Mouse (Mus musculus): Measurements from ENCODE around the gene Oit1. TPM values are rescaled to one million over a fixed set of nuclear protein-coding genes. Genes with fewer than 3 reads are reported as not detected.

Gene Oit1
- 2.7 TPM for polyA plus RNA-seq (2014; fragmentation: Illumina TruSeq; extraction: RNeasy Lipid Tissue Mini Kit (QIAGEN cat#74804); ENCODE audit: insufficient read depth, low read depth, low replicate concordance)

DNA sequence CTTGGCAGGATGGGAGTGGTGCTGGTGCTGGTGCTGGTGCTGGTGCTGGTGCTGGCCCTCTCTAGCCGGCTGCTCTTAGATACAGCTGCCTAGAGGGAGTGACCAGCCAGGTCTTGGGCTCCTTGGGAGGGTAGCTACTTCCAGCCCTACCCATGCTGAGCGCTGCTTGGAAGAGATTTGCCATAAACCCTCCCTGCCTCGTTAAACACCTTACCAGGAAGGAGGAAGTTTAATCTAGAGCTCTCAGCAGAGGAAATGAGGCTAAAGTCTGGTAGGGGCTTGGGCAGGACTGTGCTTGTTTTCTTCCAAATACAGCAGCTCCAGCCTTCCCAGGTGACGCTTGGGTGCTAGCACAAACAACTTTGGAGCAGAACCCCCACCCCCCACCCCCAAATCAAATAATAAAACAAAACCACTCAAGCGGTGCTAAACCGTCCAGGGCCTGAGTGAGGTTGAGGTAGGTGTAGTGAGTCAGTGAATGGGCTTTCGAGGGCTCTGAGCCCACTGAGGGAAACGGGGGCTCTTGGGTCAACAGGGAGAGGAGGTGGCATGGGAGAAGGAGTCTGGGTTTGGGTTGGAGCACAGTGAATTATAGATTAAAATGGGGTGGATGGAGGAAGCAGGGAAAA, at the start of gene Oit1:
Gene Oit1 (minus strand): TSS at position 70 of the 629 bp plus-strand sequence.

DNA sequence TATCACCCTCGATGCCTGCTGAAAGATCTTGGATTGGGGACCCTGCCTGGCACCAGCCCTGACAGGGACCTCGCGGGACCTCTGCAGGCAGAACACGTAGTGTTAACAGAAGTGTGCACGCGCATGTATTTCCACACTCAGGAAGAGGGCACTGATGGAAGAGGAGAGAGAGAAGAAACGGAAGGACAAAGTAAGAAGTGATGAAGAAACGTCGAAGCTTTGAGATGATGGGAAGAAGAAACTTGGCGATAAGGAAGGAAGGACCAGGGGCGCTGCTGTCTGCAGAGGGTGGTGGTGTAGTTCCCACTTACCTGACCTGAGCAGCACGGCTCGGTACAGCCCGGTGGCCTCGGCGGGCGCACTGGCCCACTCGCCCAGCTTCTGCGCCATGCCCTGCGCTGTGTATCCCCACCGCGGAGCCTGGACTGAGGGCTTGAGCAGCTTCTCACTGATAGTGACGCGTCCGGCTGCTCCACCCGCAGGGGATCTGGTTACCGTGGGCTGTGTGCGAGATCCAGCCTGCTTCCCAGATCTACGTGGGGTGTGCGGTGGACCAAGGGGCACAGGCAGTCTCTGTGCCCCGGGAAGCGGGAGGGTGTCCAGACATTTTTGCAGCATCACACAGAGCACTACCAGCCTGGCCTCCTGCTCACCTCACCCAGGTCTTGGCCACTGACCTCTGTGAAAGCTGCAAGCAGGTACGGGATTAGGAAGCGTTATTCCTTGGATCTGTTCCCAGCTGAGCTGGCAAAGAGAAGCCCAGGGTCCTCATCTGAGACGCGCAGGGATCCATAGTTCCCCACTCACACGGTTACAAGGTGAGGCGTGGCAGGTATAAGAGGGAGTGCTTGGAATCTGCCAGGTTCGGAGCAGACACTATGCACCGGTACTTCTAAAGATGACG, 61.1 kb downstream of the Oit1 start, which contains the start of gene Fam107a:
Gene Fam107a (minus strand): TSS at position 830 of the 904 bp plus-strand sequence.

Other genes with a start within 250 kb of the Oit1 start
- gene Pdhb, start 205.7 kb downstream of the Oit1 start, polyA plus RNA-seq (2014; fragmentation: Illumina TruSeq; extraction: RNeasy Lipid Tissue Mini Kit (QIAGEN cat#74804); ENCODE audit: insufficient read depth, low read depth, low replicate concordance) = 77.2 TPM
- 9.8 TPM for gene Kctd6, start 164.6 kb downstream of the Oit1 start, polyA plus RNA-seq (2014; fragmentation: Illumina TruSeq; extraction: RNeasy Lipid Tissue Mini Kit (QIAGEN cat#74804); ENCODE audit: insufficient read depth, low read depth, low replicate concordance)
- gene Acox2, start 119.4 kb downstream of the Oit1 start, polyA plus RNA-seq (2014; fragmentation: Illumina TruSeq; extraction: RNeasy Lipid Tissue Mini Kit (QIAGEN cat#74804); ENCODE audit: insufficient read depth, low read depth, low replicate concordance) = 4.7 TPM
- gene Fam107a, start 60.7 kb downstream of the Oit1 start, polyA plus RNA-seq (2014; fragmentation: Illumina TruSeq; extraction: RNeasy Lipid Tissue Mini Kit (QIAGEN cat#74804); ENCODE audit: insufficient read depth, low read depth, low replicate concordance) = 7.4 TPM

Data from lung, adult 10 weeks (tissue).